Mouse (Mus musculus) embryo, embryonic 11.5 days (tissue): ENCODE results near the gene Kcnk13.

Experiments used
- DNase-seq: peaks from one replicate; pipeline ENCODE4 v3.0.0-alpha.2; 2012; ENCODE audit warnings: low read depth, low spot score

The Kcnk13 gene

DNA sequence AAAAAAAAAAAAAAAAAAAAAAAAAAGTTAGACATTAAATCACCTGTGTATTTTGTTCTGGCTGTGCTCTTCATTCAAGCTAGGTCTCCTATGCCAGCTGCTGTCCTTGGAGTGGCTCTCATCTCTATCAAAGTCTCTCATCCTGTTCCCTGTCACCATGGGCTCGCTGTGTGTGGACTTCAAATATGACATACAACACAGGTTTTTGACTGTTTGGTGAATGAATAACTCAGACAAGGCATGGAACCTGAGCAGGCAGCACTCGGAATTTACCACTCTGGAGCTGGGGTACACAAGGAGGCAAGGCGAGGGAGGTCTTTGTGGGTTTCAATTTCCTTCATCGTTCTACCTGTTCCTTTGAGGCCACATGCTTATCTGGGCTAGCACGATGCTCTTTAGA lies 50.8 kb downstream of the Kcnk13 start:
- DNase-seq: no peak

DNA sequence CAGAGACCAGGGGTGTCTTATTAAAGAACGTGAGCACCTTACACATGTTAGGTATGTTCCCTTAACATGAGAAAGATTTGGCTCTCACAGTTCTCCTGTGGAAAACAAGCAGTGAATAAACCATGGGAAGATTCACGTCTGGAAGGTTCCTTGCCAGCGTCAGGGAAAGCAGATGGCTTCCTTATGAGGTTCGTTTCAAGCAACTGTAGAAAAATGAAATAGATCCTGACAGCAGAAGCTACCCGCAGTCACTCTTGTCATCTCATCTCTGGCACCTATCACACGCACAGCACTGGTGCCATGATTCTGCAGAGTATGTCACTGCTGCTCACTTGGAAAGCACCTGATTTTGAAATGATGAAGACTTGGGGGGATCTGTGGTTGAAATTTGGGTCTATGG lies 53.4 kb downstream of the Kcnk13 start:
- no peak for DNase-seq

DNA sequence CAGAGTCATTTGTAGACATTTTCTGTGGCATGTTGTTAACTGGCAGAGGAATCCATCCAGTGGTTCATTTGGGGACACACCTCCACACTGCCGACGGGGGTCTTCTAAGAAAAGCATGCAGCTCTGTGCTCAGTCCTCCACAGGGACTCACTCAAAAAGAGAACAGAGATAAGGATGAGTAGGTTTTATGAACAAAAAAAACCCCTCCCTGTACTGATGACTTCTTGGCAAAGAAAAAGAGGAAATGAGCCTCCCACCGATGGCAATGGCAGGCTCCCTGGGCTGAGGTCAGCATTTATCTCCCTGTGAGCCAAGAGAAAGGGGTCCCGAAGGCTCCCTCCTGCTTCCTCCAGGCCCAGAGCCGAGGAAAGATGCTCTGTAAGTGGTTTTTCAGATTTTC lies 58.2 kb downstream of the Kcnk13 start:
- no peak for DNase-seq

DNA sequence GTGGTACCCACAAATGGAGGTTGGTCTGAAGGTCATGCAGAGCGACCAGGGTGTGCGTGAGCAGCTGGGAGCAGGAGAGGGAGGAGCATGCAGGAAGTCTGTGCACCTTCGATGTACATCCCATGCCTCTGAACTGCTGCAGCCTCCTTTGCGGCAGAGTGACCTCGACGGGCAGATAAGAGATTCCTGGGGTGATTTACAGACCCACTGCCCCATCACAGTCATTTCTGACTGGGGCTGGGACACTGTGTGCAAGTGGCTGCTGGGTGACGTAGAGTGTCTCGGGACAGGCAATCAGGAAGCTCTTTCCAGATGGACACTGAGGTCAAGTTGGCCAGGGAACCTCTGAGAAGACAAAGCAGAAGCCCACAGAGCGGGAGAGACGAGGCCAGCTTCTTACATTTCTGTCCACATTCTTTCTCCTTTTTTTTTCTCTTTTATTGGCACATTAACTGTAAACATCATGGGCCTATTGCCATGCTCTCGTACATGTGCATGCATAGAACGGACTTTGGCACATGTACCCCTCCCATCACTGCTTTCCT lies 59.6 kb downstream of the Kcnk13 start:
- DNase-seq: no peak

DNA sequence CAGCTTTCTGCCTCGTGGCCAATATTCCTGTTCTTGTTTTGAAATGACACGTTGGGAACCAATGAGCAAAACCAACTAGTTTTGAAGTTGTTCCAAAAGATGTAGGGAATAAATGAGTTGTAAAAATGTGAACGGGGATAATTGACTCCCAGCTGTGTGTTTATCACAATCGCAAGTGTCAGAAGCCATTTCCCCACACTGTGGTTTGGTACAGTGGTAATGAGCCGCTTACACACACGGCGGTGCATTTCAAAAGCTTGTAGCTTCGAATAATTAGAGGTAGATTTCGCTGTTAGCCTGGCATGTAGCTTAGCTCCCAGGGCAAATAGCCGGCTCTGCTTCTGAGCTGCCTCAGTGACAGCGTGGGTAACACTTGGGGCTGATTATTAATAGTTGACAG lies 61.4 kb downstream of the Kcnk13 start:
- DNase-seq: no peak

DNA sequence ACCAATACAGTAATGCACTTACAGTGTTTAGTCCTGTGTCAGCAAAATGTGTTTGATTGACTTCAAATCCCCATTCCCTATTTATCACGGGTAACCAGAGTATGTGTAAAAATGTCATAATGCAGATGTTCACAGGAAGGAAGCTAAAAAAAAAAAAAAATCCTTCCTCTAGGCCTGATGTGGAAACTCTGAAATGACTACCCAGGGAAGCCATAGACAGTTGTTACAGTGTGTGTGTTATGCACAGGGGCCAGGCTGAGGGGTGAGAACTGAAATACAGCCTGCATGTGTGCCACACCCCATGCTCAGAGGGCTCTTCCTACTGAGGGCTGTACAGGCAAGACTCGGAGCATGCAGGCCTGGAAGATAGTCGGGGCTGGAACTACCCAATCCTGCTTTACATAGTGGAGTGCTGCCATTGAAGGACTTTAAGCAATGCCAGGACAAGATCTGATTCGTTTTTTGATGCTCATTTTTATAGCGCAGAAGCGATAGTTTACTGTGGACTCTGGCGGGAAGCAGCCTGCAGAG lies 62.5 kb downstream of the Kcnk13 start:
- DNase-seq: no peak

DNA sequence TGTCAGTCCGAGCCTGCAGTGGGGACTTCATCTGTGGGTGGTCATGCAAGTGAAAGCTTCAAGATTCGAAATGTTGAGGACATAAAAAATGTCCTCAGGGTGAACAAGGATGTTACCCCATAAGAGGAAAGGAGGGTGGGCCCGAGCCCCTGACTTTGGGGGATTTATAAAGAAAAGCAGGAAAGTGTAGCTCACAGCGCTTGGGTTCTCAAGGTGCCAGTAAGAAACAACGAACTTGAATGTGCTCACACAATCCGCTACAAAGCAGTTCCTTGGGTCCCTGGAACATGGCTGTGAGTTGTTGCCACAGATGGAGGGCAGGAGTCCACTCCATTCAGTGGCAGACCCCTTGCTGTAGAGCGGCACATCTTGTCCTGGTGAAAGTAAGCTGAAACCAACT lies 63.0 kb downstream of the Kcnk13 start:
- no peak for DNase-seq

DNA sequence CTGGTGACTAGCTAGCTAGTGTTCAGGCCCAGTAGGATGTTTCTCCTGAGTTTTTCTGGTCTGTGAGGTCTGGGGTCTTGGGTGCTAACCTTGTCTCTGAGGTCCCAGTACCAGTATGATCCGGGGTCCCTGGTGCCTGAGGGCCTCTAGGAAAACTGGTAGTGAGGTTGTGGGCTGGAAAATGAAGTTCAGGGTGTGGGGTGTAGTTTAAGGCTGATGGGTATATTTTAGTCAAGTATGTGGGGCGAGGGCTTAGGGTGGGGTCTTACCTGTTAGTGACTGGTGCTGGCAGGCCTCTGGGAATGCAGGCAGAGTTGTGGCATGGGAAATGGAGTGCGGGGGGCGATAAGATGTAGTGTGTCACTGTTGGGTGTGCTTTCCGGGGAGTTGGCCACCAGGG lies 67.4 kb downstream of the Kcnk13 start:
- no peak for DNase-seq

DNA sequence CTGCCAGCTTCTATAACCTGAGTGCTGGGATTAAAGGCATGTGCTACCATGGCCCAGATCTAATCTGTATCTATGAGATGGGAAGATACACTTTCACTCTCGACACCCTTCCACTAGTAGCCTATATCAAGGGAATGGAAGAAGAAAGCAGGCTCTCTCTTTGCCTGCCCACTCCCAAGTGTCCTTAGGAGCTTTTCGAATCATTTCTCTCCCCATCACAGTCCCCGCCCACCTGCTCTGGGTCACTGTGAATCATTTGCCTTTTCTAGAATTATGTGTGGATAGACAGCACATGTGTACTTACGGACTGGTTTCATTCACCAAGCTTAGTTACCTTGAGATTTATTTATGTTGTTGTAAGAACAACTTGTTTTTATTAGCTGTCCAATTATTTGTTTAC lies 68.2 kb downstream of the Kcnk13 start:
- DNase-seq: no peak

DNA sequence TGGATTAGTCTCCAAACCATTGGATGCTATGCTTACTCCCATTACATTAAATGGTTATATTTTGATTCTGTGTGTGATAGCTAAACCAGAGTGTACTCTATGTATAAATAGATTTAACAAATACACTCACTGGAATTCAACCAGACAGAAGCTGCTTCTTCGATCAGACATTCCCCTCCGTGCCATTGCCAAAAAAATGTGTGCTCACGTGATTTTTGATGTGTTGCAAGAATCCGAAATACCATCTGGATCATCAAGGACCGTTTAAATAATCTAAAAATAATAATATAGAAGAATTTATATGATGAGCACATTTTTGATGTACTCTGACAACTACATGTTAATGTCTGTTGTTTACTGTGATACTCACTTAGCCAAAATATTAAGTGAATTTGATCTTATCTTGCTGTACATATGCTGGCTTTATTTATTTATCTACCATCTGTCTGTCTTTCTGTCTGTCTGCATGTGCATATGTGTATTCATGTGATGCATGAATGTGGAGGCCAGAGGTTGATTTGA lies 74.5 kb downstream of the Kcnk13 start:
- no peak for DNase-seq

DNA sequence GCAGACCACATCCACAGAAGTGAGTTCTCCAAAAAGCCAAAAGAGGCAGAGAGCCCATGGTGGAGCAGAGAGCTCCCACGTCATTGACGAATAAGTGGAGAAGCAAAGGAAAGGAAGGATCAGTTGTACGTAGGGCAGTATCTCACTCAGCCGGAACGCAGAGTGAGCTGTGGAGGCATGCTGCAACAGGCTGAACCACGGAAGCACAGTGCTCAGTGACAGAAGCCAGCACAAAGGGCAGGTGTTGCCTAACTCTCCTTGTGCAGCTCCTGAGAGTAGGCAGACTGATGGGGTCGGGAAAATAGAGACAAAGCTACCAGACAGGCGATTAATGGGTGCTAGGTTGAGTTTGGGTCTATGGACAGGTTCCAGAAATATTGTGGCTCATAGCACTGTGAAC lies 77.8 kb downstream of the Kcnk13 start:
- DNase-seq: no peak

DNA sequence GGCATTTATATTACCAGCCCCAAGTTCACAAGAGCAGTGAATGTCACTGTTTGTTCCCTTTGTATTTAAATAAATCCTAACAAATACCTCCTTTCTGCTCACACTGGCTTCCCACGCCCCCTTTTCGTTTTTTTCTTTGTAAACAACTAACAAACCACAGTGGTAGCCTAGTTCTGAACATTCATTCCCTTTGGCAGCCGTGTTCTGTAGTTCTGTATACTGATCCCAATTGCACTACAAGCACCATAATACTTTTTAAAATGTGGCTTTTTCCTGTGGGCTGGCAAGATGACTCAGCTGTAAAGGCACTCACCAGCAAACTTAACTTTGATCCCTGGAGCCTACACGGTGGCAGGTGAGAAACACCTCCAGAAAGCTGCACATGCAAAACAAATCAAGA lies 80.4 kb downstream of the Kcnk13 start:
- DNase-seq: no peak

DNA sequence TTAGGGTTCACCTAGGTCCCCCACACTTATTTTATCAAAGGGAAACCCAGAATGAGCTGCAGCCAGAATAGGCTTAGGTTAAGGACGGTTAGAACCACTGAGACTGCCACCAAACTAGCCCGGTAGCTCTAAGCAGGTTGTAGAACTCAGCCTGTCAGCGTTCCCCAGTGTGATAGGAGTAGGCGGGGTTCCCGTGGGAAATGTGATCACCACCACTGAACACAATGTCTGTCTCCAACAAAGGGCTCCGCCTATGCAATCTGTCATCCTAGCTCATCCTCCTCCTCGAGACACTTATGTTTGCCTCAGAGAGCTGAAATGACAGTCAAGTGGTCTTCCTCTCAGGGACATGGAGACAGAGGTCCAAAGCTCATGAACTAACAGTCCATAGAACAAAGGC lies 86.3 kb downstream of the Kcnk13 start:
- DNase-seq: no peak

DNA sequence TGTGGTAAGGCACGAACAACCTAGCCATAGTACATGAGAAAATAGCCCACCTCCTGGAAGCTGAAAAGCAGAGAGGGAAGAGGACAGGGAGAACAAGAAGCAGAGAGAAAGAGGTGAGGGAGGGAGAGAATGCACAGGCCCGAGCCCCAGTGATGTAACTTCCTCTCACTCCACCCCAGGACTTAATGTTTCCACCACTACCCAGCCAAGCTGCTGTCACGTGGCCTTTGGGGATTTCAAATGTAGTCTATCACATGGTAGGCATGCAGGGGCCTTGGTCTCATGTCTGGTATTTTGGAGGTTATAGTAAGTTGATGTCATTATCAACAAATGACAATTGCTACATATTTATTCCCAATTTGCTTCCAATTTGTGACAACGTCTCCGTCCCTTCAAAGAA lies 89.3 kb downstream of the Kcnk13 start:
- DNase-seq: no peak

DNA sequence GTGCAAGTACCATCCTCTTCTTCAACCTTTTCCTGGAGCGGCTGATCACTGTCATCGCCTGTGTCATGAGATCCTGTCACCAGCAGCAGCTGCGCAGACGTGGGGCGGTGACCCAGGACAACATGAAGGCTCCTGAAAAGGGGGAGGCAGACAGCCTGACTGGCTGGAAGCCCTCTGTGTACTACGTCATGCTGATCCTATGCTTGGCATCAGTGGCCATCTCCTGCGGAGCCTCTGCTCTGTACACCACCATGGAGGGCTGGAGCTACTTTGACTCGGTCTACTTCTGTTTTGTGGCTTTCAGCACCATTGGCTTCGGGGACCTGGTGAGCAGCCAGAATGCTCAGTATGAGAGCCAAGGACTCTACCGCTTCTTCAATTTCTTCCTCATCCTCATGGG lies 96.8 kb downstream of the Kcnk13 start:
- no peak for DNase-seq

DNA sequence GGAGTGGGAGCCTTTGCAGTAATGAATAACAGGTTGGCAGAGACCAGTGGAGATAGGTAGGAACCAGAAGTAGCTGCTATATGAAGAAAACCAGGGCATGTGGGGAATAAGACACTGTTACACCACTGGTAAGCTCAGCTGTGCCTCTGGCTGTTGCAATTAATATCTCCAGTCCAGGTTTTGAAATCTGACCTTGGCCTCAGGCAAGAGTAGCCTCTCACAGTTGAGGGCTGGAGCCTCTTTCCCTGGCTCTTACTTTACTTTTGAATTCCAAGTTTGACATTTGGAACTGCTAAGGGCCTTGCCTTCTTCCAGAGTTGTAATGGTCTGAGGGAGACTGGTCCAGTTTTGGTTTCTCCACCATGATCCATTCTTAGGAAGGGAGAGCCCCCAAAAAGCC lies 97.5 kb downstream of the Kcnk13 start:
- no peak for DNase-seq

DNA sequence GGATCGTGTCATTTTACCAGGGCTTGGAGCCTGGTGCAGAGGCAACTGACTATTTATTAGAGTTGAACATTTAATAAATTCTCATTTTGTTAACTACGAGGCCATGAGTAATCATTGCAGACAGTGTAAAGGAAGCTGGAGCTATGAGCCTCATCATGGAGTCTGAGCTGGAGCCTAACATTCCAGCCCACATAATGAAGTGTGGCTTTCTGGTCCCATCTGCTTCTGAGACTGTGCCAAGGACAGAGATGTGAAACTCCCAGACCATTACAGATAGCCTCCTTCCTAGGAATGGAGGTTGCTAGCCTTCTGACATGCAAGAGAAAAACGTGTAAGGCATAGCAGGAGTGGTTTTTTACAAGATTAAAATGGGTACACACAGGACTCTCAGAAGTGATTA lies 98.3 kb downstream of the Kcnk13 start:
- DNase-seq: no peak

DNA sequence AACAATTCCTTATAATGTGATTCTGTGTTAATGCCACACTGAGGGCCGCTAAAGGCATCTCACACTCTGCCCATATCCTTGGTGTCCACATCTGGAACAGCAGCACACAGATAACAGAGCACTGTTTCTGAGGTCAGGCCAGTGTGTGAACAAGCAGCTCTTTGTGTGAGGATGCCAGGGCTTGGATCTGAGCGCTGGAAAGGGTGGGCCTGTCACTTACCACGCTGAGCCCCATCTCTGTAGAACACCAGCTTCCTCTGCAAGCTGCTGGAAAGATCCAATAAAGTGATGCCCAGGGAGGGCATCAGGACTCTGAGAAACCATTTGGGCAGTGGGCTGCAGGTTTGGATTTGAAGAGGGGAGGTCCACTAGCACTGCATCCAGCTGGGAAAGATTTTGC lies 100.8 kb downstream of the Kcnk13 start:
- DNase-seq: no peak

DNA sequence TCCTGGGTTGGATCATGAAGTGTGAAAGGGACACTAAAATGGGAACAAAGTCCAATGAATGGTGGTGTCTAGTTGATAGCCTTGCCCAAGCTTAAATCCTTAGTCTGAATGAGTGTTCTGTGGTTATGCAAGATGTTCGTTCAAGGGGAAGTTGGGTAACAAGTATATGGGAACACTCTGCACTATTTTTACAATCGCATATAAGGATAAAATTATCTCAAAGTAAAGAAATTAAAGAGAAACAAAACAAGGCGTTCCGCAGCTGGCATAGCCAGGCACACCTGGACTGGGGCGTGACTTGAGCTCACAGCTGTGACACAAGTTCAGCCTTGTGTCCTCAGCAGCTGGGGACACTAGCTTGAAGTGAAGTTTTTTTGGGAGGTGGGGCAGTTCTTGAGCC lies 103.2 kb downstream of the Kcnk13 start:
- DNase-seq: no peak

DNA sequence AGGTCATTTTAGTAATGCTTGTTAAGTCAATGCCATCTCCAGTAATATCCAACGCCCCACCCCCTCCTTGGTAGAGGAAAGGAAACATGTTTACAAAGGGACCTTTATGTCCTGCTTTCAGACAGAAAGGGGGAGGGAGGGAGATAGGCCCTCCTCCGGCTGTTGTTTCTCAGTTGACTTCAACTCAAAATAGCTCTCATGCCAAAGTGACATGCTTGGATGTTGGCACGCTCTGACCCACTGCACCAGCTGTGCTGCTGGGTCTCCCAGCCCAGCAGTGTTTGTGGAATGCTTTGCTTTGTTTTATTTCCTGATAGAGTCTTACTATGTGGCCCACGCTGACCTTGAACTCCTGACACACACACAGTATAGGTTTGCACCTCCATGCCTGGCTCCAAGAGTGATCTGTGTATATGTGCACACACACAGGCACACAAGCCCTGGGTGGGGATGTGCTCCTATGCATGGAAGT lies 108.9 kb downstream of the Kcnk13 start:
- DNase-seq: no peak

DNA sequence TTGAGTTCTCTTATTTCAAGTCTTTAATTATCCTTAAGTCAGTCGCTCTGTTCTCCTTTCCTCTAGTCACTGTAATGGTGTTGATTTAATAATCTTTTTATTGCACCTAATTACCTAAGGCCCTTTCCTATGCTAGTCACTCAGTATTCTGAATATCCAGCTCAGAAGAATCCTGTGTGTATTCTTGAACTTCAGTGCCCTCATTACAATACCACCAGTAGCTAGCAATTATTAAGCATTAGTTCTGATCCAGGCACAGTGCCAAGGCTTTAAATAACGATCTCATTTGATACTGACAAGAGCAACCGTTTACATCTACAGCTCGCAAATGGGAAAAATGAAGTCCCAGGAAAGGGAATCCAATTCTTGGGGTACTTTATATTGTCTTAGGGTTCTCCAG lies 111.4 kb downstream of the Kcnk13 start:
- DNase-seq: no peak

DNA sequence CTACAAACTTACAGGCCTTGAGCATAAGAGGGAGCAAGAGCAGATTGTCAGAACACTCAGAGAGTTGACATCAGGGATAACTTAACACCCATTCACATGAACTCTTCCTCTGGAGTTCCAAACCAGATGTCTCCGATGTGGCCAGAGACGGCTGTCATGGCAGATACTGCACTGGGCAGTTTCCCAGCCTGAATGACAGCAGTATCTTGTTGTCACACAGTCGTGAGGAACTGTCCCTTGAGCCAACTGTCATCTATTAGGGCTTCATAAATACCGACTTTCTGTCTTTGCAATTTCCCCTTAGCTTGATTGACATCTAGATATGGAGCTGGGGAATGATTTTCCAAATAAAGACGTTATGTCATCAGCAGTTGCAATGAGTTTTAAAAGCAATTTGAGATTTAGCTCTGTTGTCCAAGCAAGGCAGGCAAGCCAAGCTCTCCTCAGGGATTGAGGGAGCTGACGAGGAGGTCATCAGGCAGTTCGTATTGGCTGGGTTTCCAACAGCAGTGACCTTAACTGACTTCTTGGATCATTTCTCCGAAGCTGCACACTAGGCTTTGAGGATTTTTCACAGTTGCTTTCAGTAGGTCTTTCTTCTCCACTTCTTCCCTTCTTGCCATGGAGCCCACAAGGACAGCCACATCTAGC lies 115.5 kb downstream of the Kcnk13 start:
- no peak for DNase-seq

DNA sequence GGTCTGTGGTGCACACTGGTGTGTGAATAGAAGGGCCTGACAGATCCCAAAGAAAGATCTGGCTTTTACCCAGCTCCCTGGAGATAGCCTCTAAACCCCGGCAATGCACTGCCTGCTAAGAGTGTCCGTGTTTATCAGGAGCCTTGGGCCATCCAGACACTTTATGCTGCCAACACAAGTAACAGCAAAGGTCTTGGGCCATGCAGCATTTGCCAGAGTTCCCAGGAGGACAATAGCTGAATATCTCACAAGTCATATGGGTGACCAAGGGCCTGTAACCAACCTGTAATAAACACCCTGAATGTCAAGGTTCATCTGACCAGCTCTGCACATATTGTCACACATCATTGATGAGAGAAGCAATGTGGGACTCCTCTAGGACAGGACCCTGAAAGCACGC lies 123.7 kb downstream of the Kcnk13 start:
- no peak for DNase-seq

DNA sequence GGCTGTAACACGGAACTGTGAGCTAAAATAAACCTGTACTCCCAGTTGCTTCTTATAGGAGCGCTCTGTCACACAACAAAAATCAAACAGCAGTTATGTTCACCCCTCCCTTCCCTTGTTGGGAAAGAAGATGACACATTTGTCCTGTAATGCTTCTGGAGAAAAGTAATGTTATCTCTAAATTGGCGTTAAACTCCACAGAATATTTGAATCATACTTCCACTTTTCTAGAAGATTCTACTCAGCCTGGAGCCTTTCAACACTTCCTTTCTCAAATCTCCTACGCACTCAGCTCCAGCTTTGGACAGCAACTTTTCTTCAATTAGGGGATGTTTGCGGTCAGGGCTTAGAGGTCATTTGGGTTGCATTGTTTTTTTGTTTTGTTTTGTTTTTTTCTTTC lies 125.0 kb downstream of the Kcnk13 start:
- DNase-seq: no peak
